Mouse (Mus musculus): ENCODE results near the gene Spg7.

DNA sequence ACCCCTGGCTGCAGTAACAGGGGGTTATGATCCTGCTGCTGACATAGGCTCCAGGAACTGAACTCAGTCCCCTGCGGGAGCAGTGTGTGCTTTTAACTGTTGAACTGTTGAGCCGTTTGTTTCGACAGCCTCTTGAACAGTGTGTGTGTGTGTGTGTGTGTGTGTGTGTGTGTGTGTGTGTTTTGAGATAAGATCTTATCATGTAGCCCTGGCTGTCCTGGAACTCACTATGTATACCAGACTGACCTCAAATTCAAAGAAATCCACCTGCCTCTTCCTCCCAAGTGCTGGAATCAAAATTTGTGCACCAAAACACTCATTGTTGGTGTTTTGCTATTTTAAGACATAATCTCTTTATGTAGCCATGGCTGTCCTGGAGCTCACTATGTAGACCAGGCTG is 51.9 kb downstream of the Spg7 start:
- TF ChIP-seq EP300 (IDR thresholded peaks at IDR 0.05) = no peak
- TF ChIP-seq CTCF (IDR thresholded peaks at IDR 0.05) = no peak
